Mouse (Mus musculus) heart, postnatal 36 days (tissue): Measurements from ENCODE around the gene Zfp14. TPM values are rescaled to one million over a fixed set of nuclear protein-coding genes. Genes with fewer than 3 reads are reported as not detected.

ENCODE experiments used
- DNase-seq, 2 experiments: peaks; one replicate each; pipeline ENCODE4 v3.0.0; 2021 to 2022
- intact Hi-C: fragments of 180-260 bp; cut with DNase I; formaldehyde crosslinking; loops from one replicate; pipeline ENCODE4 v1.15.1; 2025
- total RNA-seq, 2 experiments: library from RNA; stranded (reverse); gene quantifications; 2 replicates each; pipeline ENCODE4 v1.2.3; 2021

The Zfp14 gene
- 1 to 10 TPM; 2.4 to 2.7 TPM for total RNA-seq

GRCm38 (mm10) chr7:30050882-30051548 lies at the start of gene Zfp14:
Gene Zfp14, minus strand, starts transcription at chr7:30051380.
- intact Hi-C loops: loop anchor here (2.0 kb wide), 1 partner anchor 44 kb away; the partner anchor contains the start of gene Zfp260
- DNase-seq: peak; percentile 89 to 91

DNA sequence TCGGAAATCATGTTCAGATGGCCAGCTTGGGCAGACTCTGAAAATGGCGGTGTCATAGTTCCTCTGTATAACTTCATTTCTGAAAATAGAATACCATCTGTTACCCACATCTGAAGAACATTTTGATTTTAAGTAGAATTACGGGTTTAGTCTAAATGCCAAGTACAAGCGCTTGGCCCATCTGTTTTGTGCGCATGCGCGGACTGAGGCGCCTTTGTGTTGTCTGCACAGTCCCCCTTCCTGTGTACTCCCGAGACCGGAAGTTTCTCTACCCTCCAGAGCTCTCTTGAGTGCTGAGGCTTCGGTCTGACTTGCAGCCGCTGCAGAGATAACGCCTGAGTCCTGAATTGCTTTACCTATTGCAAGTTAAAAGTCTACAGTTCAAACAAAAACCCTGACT lies 48.1 kb upstream of the Zfp14 start:
- intact Hi-C loops: loop anchor here (2.0 kb wide), 1 partner anchor 22 kb away; the partner anchor contains the start of gene Zfp382
- DNase-seq: peak in 1 of 2 experiments; percentile 29

DNA sequence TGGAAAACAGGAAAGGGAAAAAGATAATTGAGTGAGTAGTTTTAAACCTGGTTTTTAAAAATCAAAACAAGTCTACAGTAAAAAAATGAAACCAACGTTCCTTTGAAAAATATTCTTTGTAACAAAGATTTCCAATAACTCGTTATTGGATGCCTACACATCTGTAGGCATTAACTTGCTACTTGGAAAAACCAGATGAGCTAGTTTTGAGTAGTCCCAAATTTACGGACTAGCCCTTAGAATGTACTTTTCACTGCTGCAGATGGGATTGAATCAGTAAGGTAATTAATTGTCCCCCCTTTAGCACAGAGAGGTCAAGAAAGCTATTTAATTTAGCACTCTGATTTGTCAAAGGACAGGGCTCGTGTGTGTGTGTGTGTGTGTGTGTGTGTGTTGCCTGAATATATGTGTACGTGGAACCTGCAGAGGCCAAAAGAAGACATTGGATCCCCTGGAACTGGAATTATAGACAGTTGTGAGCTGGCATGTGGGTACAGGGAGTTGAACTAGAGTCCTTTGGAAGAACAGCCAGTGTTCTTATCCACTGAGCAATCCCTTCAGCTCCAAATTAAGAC lies 44.5 kb upstream of the Zfp14 start:
- intact Hi-C loops: loop anchor here (2.0 kb wide), 2 partner anchors 45 to 73 kb away; partner anchors contain the start of genes Zfp14 and Zfp146
- no peak for DNase-seq

- peak; percentile 87 to 91 for DNase-seq
- intact Hi-C loops: loop anchor here (2.0 to 5.0 kb wide), 3 partner anchors 44 to 83 kb away; partner anchors contain the start of genes Zfp14 and Zfp146
Observed at GRCm38 (mm10) chr7:30094646-30095429, 43.7 kb upstream of the Zfp14 start, which contains the start of gene Zfp260. Gene Zfp260, plus strand, starts transcription at chr7:30094777.

DNA sequence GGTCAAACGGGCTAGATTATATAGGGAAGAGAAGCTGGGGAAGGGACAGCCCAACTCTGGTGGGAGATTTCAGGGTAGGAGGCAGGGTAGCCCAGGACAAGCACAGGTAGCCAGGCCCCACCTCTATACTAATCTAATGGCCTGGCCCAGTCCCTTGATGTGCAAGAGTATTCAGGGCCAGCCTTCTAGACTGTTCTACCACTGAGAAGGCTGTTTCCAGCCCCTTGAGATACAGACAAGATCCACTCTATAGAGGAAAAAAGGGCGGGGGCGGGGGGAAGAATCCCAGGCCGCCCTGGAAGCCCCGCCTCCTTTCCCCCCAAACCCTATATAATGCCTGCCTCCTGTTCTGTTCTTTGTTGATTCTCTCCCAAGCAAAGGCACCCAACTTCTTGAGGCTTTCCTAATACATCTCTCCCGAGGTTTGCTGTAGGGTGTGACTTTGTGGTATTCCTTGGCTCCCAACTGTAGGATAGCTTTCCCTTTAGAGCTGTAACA lies 42.8 kb upstream of the Zfp14 start:
- intact Hi-C loops: loop anchor here (2.0 to 5.0 kb wide), 3 partner anchors 43 to 82 kb away; partner anchors contain the start of genes Zfp14 and Zfp146
- no peak for DNase-seq

- intact Hi-C loops: loop anchor here (5.0 kb wide), 1 partner anchor 80 kb away; no protein-coding TSS in a partner anchor
- no peak for DNase-seq
Observed at GRCm38 (mm10) chr7:30092666-30093065, 41.5 kb upstream of the Zfp14 start.

- intact Hi-C loops: loop anchor here (5.0 kb wide), 1 partner anchor 79 kb away; no protein-coding TSS in a partner anchor
- DNase-seq: no peak
Observed at GRCm38 (mm10) chr7:30090970-30091585, 39.9 kb upstream of the Zfp14 start.

GRCm38 (mm10) chr7:30090092-30090969 lies 39.2 kb upstream of the Zfp14 start, which contains the start of the genes Gm26920 and Zfp566:
Gene Gm26920, minus strand, starts transcription at chr7:30090410.
Gene Zfp566, minus strand, starts transcription at chr7:30090527.
- intact Hi-C loops: loop anchor here (5.0 kb wide), 1 partner anchor 78 kb away; no protein-coding TSS in a partner anchor
- peak; percentile 95 to 96 for DNase-seq

DNA sequence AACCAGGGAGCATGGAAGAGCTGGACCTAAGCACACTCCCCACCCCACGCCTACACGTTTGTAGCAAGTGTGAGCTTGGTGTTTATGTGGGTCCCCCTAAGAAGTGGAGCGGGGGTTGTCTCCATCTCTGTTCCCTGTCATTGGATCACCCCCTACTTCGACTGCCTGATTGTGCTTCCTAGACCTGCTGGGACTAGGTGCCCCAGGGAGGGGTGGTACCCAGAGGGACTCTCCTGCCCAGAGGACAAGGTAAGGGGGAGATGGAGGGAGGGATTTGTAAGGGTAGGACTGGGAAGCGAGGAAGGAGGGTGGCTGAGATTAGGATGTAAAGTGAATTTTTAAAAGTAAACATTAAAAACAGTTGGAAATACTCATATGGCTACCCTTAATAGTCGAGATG lies 38.2 kb upstream of the Zfp14 start:
- intact Hi-C loops: loop anchor here (2.0 to 5.0 kb wide), 2 partner anchors 17 to 33 kb away; partner anchors contain the start of genes Zfp382 and Zfp82
- no peak for DNase-seq

DNA sequence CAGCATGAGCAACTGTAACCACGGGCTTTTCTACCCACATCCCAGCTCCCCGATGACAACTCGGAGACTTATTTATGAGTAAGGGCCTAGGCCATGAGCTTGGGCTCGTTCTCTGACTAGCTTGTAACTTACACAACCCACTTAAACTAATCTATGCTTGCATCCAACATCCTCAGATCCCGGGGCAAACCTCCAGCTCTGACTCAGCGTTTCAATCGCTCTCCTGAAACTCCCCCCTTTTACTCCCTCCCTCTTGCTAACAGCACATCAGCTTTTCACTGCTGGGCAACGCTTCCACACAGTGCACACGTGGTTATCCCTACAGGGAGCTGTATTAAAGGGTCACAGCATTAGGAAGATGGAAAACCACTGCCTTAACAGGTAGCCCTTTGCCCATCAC lies 35.3 kb upstream of the Zfp14 start:
- DNase-seq: no peak
- intact Hi-C loops: loop anchor here (5.0 kb wide), 1 partner anchor 36 kb away; the partner anchor contains the start of gene Zfp382

DNA sequence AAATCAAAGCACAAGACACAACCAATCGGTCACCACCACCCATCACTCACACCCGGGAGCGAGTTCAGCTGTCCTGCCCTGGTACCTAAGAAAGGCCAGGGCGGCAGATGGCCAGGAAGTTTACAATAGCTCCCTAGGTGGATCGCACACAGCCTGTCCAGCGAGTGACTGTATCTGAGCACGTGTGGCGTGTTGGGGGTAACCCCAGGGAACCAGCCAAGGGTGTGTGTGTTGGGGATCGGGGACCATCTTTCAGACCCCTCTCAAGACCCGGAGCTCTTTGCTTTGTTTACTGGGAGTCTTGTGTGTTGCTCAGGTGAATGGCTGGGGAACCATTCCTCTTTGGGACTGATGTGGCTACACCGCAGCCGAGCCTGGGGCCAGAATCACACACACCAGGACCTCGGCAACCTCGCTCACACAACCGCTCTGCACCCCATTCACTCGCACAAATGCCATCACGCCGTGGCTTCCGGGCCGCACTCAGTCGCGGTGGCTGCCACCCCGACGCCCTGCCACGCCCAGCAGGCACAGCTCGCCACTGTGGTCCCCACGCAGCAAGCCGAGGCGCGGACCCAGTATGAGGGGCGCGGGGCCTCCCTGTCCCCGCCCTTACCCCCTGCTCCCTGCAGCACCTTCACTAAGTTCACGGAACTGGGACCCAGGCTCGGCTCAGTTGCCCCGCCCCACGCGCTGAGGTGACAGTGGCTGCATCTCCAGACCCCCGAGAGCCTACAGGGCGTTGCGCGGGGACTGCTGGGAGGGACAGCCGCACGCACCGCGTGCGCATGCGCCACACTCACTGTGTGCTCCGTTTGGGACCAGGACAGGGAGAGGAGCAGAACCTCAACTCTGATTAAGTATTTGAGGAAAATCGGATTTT lies 21.2 kb upstream of the Zfp14 start, which contains the start of gene Zfp82:
Gene Zfp82 (minus strand): TSS at position 755 of the 883 bp plus-strand sequence.
- intact Hi-C loops: loop anchor here (2.0 kb wide), 1 partner anchor 16 kb away; no protein-coding TSS in a partner anchor
- DNase-seq: peak; percentile 78 to 85

DNA sequence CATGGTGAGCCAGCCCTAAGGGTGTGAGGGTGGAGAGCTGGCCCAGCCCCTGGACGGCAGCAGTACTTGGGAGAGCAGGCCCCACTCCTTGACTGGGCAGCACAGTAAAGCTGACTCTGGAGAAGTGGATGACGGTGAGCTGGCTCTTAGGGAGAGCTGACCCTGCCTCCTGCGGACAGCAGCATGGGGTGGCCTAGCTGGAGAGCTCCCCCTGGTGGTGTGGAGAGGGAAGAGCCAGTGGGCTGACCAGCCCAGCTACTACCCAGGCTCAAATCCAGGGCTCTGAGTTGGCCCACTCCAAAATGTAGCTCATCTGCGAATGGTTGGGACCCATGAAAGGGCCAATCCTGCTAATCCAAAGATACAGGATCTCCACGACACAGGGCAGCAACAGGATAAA lies 13.4 kb upstream of the Zfp14 start:
- intact Hi-C loops: no loop called here
- no peak for DNase-seq

DNA sequence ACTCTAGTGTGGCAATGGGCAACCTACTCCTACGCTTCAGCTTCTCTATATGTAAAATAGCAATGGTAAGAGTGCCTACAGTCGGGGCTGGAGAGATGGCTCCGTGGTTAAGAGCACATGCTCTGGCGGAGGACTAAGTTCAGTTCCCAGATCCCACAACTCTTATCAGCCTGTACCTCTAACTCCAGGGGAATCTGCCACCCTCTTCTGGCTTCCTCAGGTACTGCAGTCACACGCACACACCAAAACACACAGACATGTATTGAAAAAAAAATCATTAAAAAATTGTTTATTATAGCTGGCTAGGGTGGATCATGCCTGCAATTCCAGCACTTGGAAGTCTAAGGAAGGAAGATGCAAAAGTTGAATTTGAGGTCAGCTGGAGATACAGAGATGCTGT lies 11.3 kb upstream of the Zfp14 start:
- no peak for DNase-seq
- intact Hi-C loops: no loop called here

DNA sequence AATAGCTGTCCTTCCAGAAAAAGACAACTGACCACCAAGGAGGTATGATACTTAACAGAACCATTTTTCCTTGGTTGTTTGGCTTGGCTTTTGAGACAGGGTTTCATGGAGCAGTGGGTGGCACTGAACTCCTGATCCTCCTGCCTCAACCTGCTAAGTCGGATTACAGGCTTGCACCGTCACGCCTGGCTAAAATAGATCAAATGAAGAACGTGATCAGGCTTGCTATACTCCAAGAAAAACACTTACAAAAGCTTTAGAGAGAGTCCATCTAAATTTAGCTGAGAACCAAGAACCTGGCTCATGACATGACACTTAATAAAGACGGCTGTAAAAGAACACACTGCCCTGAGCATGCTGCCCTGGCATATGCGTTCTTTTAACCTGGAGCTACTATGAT lies 9.2 kb upstream of the Zfp14 start:
- no peak for DNase-seq
- intact Hi-C loops: no loop called here

GRCm38 (mm10) chr7:30053591-30053990 lies 2.4 kb upstream of the Zfp14 start:
- intact Hi-C loops: no loop called here

GRCm38 (mm10) chr7:30048126-30048525 lies 3.1 kb downstream of the Zfp14 start:
- DNase-seq: no peak
- intact Hi-C loops: no loop called here

More at GRCm38 (mm10) chr7:30053591-30053990, 2.4 kb upstream of the Zfp14 start:
- DNase-seq: no peak

DNA sequence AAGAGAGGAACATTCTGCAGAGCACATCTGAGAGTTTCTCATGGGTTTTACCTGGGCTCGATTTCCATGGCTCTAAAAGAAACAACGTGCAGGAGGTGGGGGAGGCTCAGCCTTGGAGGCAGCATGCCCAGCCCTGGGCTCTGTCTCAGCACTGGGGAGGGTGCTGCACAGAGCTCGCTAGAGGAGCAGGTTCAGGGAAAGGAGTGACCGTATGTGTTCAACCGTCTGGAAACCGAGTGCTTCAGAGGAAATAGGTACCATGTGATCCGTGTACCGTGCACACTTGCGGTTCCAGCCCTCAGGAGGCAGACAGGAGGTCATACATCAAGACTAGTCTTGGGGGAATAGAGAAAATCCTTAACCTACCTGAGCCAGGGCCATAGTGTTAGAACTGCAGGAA lies 6.8 kb downstream of the Zfp14 start:
- intact Hi-C loops: no loop called here
- DNase-seq: no peak

GRCm38 (mm10) chr7:30034331-30034730 lies 16.8 kb downstream of the Zfp14 start:
- DNase-seq: no peak
- intact Hi-C loops: loop anchor here (2.0 kb wide), 1 partner anchor 20 kb away; no protein-coding TSS in a partner anchor
